Mouse (Mus musculus) retina, postnatal 1 day (tissue): ENCODE measurements around the gene Mdh2.
A peak's percentile ranks its signal among the peaks of the same experiment; 100 is the strongest.

Experiments
- DNase-seq: peaks from one replicate; pipeline ENCODE4 v3.0.0-alpha.2; 2012

Gene Mdh2

DNA sequence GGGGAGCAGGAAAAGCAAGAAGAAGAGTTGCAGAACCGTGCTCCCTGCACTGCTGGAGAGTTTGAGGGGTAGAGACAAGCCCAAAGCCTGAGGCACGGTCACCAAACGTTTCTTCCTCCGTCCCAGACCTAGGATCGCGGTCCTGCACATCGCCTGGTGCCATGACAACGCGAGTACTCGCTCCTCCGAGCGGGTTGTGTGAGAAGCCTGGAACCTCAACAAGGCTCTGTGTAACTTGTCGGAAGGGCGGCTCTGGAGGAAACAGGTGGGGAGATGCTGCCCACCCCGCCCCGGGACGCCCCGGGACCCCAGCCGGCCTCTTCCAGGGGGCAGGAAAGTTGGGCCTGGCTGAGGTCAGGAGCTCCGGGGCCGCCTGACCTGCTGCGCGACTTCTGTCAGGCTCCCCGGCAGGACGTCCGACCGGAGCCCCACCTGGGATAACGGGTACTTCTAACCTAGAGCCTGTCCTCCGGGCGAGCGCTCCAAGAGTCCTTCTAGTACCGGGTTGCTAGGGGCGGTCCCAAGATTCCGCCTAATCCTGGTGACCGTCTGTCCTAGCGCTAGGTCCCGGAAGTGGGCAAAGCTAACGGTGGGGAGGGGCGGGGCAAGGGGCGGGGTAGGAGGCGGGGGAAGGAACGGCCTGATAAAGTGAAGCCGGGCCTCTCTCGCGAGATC is 347 bp upstream of the Mdh2 start, which contains the start of gene Styxl1:
Gene Styxl1, minus strand, starts transcription at position 590 of the 675 bp plus-strand sequence.
- DNase-seq: no peak

GRCm38 (mm10) chr5:135780331-135780730 is 2.1 kb downstream of the Mdh2 start:
- no peak for DNase-seq

DNA sequence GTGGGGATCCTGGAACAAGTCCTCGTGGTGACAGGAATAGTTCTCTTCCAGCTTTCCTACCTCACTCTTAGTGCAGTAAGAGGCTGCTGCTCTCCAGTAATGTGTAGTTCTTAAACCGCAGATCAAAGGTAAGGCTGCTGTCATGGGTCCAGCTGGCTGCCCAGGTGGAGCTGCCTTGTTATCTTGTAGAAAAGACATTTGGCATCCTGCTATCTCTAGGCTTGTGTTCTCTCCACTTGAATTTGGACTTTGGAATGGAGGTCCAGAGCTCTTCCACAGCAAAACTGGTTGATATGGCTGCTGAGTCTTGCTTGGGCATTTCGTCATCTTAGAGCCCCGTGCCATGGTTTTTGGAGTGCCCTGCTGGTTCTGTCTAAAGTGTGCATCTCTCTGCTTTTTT is 4.6 kb downstream of the Mdh2 start:
- DNase-seq: no peak

DNA sequence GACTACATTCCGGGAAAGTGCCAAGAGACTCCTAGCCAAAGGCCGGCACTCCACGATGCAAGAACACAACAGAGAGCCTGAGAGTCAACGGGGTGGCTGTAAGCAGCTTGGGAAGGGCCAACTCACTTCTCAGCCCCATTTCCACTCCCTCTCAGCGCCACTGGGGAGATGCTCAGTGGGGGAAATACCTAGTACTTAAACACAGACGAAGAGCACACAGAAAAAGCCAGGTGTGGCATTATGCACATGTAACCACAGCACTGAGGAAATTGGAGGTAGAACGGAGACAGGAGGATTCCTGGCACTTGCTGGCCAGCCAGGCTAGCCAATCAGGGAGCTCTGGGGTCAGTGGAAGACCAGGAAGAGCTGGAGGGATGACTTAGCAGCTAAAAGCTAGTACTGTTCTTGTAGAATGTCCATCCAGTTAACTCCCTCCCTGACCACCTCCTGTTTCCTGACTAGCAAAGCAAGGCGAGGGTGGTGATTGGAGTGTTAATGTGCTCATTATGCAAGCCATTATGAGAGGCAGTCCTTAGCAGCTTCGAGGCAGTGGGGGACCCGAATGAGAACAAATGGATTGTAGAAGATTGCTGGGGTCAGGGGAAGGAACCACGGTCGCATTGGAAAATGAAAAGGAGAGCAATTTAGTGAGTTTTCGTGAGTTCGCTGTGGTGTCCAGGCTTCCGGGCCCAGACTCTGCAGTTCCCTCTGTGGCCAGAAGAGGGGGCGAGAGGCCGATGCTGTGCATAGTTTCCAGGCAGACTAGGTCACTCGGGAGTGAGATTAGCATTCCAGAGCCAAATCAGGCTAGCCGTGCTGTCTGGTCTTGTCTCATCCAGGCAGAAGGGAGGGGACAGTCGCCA is 15.9 kb downstream of the Mdh2 start:
- DNase-seq: peak; percentile 94

GRCm38 (mm10) chr5:135794859-135795181 is 16.5 kb downstream of the Mdh2 start:
- no peak for DNase-seq

- DNase-seq: peak; percentile 54
Measured at GRCm38 (mm10) chr5:135799746-135800145, 21.5 kb downstream of the Mdh2 start.

- peak; percentile 81 for DNase-seq
Measured at GRCm38 (mm10) chr5:135800927-135801326, 22.6 kb downstream of the Mdh2 start.

DNA sequence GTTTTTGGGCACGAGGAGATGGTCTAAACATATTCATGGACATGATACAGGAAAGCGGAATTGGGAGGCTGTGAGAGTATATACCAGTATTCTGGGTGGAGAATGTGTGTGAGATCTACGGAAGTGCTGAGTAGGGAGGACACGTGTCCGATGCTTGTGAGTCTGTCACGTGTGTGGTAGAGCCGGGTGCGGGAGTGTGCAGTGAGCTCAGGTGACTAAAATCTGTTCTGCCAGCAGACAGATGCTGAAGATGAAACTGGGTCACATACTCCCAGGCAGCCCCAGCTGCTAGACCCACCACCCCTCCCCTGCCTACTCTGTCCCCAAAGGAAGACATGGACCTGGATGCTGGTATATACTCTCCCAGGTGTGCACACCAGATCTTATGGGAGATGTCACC is 24.4 kb downstream of the Mdh2 start:
- peak; percentile 68 for DNase-seq

DNA sequence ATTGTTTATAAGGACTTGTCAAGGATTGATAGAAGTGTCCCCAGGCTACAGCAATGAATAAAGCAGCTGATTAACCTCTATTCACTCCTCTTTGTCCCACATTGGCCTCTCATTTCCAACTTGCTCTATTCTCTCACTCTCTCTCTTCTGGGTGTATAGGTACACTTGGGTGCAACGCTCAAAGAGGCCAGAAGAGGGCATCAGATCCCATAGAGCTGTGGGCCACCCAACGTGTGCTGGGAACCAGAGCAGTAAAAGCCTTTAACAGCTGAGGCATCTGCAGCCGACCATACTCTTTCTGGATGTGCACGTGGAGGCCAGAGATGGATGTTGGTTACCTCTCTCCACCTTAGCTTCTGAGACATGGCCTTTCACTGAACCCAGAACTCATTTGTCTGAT is 24.9 kb downstream of the Mdh2 start:
- peak; percentile 35 for DNase-seq

DNA sequence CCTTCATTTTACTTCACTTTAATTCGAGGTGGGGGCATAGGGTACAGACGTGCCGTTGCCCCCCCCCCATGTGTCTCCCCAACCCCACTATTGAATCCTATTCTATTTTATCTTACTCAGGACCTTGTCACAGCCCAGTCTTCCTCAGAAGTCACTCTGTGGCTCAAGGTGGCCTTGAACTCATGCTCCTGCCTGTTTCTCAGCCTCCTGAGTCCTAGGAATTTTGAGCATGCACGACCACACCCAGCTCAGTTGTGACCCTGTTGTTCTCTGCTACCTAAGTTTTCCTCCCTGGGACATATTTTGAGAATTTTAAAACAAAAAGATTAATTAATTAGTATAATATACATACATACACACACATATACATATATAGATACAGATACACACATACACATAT is 25.4 kb downstream of the Mdh2 start:
- no peak for DNase-seq

- DNase-seq: no peak
Measured at GRCm38 (mm10) chr5:135804735-135805134, 26.5 kb downstream of the Mdh2 start.

DNA sequence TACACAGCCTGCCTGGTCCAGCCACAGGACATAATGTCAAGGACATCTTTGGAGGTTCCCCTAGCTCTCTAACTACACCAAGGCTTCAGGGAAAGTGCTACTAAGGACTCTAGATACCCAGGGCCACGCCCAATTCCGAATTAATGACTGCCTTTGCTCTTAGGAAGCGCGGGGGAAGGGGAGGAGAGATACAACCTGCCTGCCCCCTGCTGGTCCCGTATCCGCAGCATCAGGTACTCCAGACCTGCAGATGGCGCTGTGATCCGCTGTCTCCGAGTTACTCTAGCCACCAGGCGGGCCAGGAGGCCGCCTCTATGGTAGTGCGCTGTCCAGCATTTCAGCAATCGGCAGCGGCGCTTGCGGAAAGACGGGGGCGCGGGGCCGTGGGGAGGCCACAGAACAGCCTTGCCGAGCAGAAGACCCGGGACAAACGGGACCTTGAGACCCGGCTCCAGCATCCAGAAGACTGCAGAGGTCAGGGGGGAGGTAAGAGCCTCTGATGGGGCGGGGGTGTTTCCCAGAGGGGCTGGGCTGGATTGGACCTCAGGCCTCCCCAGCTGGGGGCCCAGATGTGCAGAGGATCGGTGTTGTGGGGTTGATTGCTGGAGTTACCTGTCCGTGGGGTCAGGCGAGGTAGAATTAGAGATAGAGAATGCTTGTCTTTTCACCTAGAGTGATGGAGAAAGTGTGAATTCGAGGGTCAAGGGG is 28.4 kb downstream of the Mdh2 start, which contains the start of gene Srrm3:
Gene Srrm3, plus strand, starts transcription at position 336 of the 708 bp plus-strand sequence.
- peak; percentile 94 for DNase-seq

GRCm38 (mm10) chr5:135807263-135807637 is 29.0 kb downstream of the Mdh2 start:
- peak; percentile 50 for DNase-seq

GRCm38 (mm10) chr5:135812991-135813390 is 34.7 kb downstream of the Mdh2 start:
- DNase-seq: no peak

- DNase-seq: no peak
Measured at GRCm38 (mm10) chr5:135818491-135818890, 40.2 kb downstream of the Mdh2 start.

- peak; percentile 62 for DNase-seq
Measured at GRCm38 (mm10) chr5:135822316-135822944, 44.1 kb downstream of the Mdh2 start.

GRCm38 (mm10) chr5:135824517-135824916 is 46.2 kb downstream of the Mdh2 start:
- DNase-seq: no peak

GRCm38 (mm10) chr5:135826225-135826624 is 47.9 kb downstream of the Mdh2 start:
- DNase-seq: peak; percentile 36

DNA sequence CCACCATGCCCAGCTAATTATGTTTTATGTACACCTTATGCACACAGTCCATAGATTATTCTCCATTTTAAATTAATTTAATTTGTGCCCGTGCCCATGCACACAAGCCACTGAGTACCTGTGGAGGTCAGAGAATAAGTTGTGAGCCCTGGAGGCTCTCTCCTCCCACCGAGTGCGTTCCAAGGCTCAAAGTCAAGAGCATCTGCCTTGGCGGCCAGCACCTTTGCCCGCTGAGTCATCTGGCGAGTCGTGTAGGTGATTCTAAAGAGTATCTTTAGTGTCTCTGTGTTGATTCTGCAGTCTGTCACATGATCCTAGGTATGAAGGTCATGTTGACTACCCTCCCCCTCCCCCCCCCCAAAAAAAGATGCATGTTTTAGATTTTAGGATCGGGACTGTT is 51.1 kb downstream of the Mdh2 start:
- no peak for DNase-seq

DNA sequence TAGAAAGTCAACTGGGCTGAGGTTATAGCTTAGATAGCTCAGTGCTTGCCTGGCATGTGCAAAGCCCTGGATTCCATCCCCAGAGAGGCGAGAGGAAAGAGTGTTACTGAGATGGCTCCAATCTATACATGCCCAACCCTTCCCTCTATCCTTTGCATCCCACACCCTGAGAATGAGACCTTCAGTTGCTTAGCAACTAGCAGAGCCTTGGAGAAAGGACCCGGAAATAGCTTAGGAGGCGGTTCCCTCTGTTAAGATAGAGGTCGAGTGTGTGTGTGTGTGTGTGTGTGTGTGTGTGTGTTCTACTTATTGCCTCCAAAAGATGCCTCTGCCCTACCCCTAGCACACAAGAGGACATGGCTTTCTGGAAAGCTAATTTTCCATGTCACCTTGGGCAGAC is 54.4 kb downstream of the Mdh2 start:
- DNase-seq: no peak

DNA sequence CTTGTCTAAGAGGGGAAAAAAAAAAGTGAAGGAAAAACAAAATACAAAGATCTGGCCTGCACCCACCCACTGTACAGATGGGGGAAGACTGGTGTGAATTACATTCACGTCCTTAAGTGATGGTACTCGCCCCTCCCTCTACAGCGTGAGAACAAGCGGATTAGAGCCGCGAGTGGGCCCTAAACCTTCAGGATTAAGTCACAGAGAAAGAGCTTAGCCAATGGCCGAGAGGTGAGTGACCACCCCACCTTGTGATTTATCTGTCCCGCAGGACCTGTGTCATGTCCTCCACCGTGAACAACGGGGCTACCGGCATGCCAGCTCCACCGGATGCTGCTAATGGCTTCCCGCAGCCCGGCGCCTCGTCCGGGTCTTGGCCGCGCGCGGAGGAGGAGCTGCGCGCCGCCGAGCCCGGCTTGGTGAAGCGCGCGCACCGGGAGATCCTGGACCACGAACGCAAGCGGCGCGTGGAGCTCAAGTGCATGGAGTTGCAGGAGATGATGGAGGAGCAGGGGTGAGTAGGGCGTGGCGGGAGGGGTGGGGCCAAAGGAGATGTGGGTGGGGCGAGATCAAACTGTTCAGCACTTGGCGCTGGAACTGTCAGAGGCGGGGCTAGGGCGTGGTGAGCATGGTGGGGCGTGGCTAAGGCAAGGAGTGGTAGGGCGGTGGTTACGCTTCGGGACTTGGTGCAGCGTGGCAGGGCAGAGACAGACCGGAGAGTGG is 56.6 kb downstream of the Mdh2 start:
- DNase-seq: peak; percentile 90

DNA sequence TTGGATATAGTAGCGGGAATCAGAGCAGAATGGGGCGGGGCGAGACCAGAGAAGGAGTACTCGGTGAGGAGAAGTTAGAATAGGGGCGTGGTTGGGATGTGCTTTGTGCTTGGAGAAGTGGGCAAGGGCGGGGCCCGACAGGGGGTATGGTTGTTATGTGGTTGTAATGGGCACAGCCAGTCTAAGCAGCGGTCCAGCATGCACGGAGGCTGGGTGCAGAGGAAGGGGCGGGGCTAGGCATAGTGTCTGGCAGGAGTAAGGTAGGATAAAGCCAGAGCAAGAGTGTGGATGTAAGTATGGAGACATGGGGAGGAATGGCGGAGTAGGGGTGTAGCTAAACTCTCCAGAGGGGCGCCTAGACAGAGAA is 57.2 kb downstream of the Mdh2 start:
- no peak for DNase-seq

DNA sequence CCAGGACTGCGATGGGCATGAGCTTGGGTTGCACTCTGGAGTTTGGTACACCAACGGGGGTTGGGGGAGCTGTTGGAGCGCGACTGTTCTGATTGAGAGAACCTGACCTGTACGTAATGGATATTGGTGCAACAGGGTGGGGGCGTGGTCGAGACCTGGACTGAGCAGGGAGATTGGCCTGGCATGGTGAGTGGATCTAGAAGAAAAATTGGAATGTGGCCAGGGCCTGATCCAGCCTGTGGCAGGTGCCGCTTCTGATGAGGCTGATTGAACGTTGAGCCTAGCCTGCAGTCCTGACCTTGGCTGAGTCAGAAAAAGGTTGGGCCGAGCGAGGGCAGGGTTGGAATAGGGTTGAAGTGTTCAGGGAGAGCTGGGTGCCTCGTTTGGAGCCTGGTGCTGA is 57.7 kb downstream of the Mdh2 start:
- peak; percentile 36 for DNase-seq
